Mouse (Mus musculus) heart, adult 18-20 months (tissue): ENCODE results near the gene Kcnma1. TPM values are rescaled to one million over a fixed set of nuclear protein-coding genes. Genes with fewer than 3 reads are reported as not detected.

Source experiments
- DNase-seq, 2 experiments: peaks; one replicate each; pipeline ENCODE4 v3.0.0; 2021 to 2022; ENCODE audit warnings: mixed read lengths in 1 of 2
- total RNA-seq, 2 experiments: library from RNA; stranded (reverse); gene quantifications; 2 replicates each; pipeline ENCODE4 v1.2.3; 2021

Kcnma1 gene
- total RNA-seq, 2 experiments from 2014 or later = 0.69 to 0.79 TPM

- peak in 1 of 2 experiments; percentile 16 for DNase-seq
Observed at GRCm38 (mm10) chr14:23772685-23773084, 241.6 kb downstream of the Kcnma1 start.

- peak; percentile 18 to 50 for DNase-seq
Observed at GRCm38 (mm10) chr14:23771794-23772193, 242.5 kb downstream of the Kcnma1 start.

DNA sequence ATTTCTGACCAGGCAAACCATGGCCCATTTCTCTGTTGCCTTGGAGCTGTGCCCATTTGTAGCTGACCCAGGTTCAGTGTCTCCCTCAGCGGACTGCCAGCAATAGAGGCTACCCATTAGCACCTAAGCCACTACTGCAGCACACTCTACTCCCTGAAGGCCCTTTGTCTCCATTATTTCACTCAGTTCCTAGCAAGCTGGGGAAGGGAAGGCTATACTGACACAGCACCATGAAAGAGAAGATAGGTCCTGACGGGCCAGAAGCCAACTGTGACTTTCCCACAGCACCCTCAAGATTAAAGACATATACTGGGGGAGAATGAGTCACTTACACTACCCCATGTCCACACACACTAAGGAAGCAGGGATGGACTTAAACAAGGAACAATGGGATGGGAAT lies 251.8 kb downstream of the Kcnma1 start:
- no peak for DNase-seq

DNA sequence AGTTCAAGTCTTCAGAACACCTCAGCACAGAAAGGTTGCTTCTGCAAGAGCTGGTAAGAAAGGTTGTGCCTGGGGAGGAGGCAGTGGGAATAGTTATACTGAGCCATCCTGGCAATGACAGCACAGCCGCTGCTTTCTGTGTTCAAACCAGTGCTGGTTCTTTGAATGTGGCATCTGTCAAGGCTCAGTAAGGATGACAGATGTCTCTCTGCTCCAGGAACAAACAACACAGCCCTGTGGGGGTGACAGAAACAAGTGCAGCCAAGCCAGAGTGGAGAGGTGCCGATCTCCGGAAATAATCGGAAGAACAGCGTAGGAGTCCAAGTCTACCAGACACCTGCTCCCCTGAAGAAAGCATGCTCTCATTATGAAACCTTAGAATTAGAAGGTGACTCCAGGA lies 254.7 kb downstream of the Kcnma1 start:
- DNase-seq = no peak

- no peak for DNase-seq
Observed at GRCm38 (mm10) chr14:23758421-23758820, 255.9 kb downstream of the Kcnma1 start.

DNA sequence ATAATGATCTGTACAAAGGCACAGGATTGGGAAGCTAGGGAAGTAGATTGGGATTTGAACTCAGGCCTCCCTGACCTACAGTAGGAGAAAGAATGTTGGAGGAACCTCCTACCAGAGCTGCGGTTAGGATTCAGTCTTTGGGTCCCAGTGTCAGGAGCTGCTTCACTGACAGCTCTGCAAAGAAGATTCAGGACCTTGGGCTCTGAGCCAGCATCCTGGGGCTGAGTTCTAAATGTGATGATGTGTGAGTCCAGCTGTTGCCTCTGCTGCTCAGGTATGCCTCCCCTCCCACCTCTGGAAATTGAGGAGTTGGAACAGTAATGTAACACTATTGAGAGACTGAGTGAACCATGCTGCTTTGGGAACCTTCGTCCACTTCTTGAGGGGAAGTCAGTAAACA lies 266.3 kb downstream of the Kcnma1 start:
- DNase-seq = no peak

GRCm38 (mm10) chr14:23746976-23747375 lies 267.3 kb downstream of the Kcnma1 start:
- no peak for DNase-seq

- DNase-seq = no peak
Observed at GRCm38 (mm10) chr14:23741531-23741930, 272.8 kb downstream of the Kcnma1 start.

GRCm38 (mm10) chr14:23734200-23734599 lies 280.1 kb downstream of the Kcnma1 start:
- no peak for DNase-seq

DNA sequence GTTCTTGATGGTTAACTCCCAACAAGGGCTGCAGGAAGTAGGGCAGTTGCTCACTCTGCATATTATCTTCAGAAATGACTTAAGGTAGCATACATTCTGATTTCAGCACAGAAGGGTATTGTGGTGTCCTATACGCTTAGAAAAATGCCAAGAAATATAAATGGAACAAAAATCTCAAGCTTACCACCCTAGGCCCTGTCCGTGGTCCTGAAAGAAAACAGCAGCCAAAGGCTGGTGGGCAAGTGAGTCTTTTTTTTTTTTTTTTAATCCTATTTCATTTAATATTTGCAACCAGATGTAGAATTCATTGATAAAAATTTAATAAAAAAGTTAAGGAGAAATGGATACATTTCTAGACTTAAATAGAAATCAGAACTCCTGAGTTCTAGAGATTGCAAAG lies 284.9 kb downstream of the Kcnma1 start:
- DNase-seq = no peak

GRCm38 (mm10) chr14:23723701-23724430 lies 290.4 kb downstream of the Kcnma1 start:
- no peak for DNase-seq

GRCm38 (mm10) chr14:23719246-23719645 lies 295.0 kb downstream of the Kcnma1 start:
- DNase-seq = no peak

DNA sequence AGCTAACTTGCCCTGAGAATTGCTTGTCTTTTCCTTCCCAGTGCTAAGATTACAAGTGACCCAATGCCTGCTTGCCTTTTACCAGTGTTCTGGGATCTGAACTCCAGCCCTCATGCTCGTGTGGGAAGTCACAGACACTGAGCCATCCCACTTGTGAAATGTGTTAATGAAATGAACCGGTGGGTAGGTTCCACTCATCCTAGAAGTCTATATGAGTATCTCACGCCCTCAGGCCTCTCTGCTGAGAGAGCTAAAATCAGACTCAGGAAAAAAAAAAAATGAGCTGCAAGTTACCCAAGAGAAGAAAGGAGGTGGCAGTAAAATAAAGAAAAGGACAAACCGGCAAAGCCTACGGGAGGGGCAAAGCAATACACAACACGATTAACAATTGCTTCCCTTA lies 295.6 kb downstream of the Kcnma1 start:
- no peak for DNase-seq

- DNase-seq = no peak
Observed at GRCm38 (mm10) chr14:23714396-23715131, 299.7 kb downstream of the Kcnma1 start.

- no peak for DNase-seq
Observed at GRCm38 (mm10) chr14:23712891-23713290, 301.4 kb downstream of the Kcnma1 start.

- DNase-seq = no peak
Observed at GRCm38 (mm10) chr14:23710954-23711353, 303.3 kb downstream of the Kcnma1 start.

DNA sequence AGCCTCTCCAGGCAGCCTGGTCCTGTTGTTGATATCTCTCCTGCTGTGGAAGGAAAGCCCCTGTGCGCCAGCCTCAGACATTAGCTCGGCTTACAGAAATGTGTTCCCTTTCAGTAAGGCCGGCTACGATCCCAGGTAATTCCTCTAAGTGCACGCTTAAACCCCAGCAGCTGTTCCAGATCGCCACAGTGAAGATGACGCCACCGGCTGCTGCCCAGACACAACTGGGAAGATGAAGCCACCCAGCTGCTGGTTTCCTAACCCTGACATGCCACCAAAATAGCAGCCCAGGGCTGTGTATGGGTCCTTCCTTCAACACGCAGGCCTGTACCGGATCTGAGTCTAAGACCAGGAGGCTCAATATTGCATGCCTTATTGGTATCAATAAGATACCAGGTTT lies 307.5 kb downstream of the Kcnma1 start:
- DNase-seq = no peak

GRCm38 (mm10) chr14:23705647-23706046 lies 308.6 kb downstream of the Kcnma1 start:
- DNase-seq = no peak

DNA sequence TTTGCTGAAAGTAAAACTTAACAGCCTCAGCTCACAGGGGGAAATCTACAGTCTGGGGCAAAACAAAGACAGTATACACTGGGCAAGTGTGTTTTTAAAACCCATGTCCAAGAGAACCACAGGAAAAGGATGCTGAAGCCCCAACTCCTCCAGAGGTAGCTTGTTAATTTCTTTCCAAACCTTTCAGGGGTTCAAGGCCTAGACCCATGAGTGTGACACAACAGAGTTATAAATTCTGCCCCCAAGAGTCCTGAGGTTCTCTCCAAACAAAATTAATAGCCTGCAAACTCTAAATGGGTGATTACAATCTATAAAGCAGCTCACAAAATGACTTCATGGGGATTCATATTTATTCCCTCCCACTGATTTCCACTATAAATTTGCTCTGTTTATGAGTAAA lies 310.0 kb downstream of the Kcnma1 start:
- DNase-seq = no peak

GRCm38 (mm10) chr14:23696341-23696740 lies 317.9 kb downstream of the Kcnma1 start:
- no peak for DNase-seq

GRCm38 (mm10) chr14:23689681-23690080 lies 324.6 kb downstream of the Kcnma1 start:
- no peak for DNase-seq

GRCm38 (mm10) chr14:23688513-23688912 lies 325.8 kb downstream of the Kcnma1 start:
- DNase-seq = no peak

DNA sequence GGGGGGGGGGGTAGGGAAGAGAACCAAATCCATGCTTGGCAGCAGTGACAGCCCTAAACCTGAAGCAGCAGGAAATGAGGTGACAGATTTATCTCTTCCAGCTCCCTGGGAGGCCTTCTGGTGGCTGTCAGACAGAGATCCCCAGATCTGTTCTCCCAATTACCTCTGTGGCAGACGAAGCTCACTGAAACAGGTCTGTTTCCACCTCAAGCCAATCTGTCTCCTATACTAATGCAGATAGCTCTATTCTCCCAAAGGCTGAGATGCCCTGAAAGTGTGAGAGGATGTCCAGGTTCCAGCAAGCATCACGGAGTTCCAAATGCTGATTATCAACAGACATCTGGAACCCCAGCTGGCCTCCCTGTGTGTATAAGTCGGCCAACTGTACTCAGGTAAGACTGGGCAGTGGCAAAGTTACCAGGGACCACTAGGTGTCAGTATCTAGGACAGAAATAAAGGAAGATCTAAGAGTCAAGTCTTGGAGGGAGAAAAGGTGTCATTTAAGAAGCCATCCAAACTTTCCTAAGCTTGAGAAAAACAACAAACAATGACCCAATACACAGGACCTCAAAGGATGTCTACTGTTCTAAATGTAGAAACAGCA lies 329.7 kb downstream of the Kcnma1 start:
- DNase-seq = no peak
